Mouse (Mus musculus) midbrain, embryonic 12.5 days (tissue): ENCODE measurements around the gene Gm10392. TPM values are rescaled to one million over a fixed set of nuclear protein-coding genes. Genes with fewer than 3 reads are reported as not detected.
A peak's percentile ranks its signal among the peaks of the same experiment; 100 is the strongest.

Source experiments
- ATAC-seq: fragments of 200-750 bp; cut with Nextera tagmentation; 2 replicates; pipeline ENCODE4 v1.8.0; 2017; ENCODE audit warnings: low read depth, moderate TSS enrichment, moderate library complexity; ENCODE audit not compliant: low FRiP score
- H3K27ac ChIP-seq: fragments of 300-500 bp; sonication (generic); replicated peaks from 2 replicates; pipeline ENCODE4 v1.5.1; 2016; ENCODE audit warnings: mild to moderate bottlenecking
- H3K27me3 ChIP-seq: fragments of 300-500 bp; sonication (generic); 2 replicates; pipeline ENCODE4 v1.6.1; 2016; ENCODE audit warnings: mild to moderate bottlenecking
- H3K36me3 ChIP-seq: fragments of 300-500 bp; sonication (generic); 2 replicates; pipeline ENCODE4 v1.6.1; 2016
- H3K4me1 ChIP-seq: fragments of 300-500 bp; sonication (generic); 2 replicates; pipeline ENCODE4 v1.6.1; 2016
- H3K4me2 ChIP-seq: fragments of 300-500 bp; sonication (generic); replicated peaks from 2 replicates; pipeline ENCODE4 v1.6.1; 2016; ENCODE audit warnings: mild to moderate bottlenecking, moderate library complexity
- H3K4me3 ChIP-seq: fragments of 300-500 bp; sonication (generic); 2 replicates; pipeline ENCODE4 v1.5.1; 2016; ENCODE audit warnings: mild to moderate bottlenecking
- H3K9ac ChIP-seq: fragments of 300-500 bp; sonication (generic); replicated peaks from 2 replicates; pipeline ENCODE4 v1.6.1; 2016; ENCODE audit warnings: mild to moderate bottlenecking, moderate library complexity
- H3K9me3 ChIP-seq: fragments of 300-500 bp; sonication (generic); 2 replicates; pipeline ENCODE4 v1.6.1; 2016; ENCODE audit warnings: mild to moderate bottlenecking
- WGBS: fragments of 180-500 bp; shearing (Covaris S2); methylation state at CpG from one replicate; pipeline ENCODE4 v1.1.7; 2016; 5-methylcytosine and 5-hydroxymethylcytosine counted together
- polyA plus RNA-seq: library from polyadenylated mRNA; unstranded; fragments of >200 nt; fragmentation: Nextera tagmentation; extraction: Ambion mirVana; gene quantifications from 2 replicates; pipeline ENCODE4 v1.2.1, GENCODE M21; 2016

The Gm10392 gene
- polyA plus RNA-seq, 1 experiment from 2014 or later, result not detected

DNA sequence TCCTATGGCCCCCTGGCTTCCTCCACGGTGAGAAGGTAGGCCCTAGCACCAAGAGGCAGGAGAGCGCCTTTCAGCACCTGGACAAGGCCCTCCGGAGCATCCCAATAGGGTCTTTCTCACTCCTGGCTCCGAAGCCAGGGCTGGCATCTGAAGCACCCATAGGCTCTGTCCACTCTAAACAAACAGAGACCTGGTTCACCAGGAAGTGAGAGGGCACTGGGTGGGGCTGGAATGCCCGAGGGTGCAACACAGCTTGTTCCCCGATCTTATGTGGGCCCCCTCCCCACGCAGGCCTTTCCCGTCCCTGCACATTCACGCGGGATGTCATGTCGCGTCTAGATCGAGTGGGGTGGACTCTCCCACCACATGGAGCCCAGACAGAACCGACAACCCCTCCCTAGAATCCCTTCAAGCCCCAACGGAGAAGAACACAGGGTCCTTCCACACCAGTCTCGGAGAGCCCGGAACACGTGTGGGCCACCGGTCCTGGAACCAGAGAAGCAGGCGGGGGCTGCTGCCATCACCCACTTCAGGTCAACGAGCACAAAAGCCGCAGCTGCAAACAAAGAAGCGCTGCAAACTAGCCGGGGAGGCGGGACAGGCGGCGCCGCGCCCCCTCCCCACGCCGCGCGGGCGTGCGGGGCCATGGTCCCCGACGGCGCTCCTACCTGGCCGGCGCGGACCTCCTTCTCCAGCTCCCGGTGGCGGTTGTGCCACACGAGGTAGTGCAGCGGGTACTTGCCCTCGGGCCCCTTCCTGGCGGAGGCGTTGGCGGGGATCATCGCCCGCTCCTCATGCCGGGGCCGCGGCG is 30.0 kb downstream of the Gm10392 start:
- Histone ChIP-seq H3K36me3 (no peaks in the 10 kb centered on the region), H3K27me3 (no peaks in the 10 kb centered on the region), H3K4me1 (peaks cover 74% of the 10 kb centered on the region), H3K27ac (peak overlapping the region; percentile 78), H3K9me3 (no peaks in the 10 kb centered on the region), H3K9ac (peak overlapping the region; percentile 93), H3K4me2 (peak overlapping the region; percentile 80), H3K4me3 (peak overlapping the region; percentile 90)
- ATAC-seq, result no peak
- WGBS, result 2% methylated on average over 55 of the region's 55 CpGs

DNA sequence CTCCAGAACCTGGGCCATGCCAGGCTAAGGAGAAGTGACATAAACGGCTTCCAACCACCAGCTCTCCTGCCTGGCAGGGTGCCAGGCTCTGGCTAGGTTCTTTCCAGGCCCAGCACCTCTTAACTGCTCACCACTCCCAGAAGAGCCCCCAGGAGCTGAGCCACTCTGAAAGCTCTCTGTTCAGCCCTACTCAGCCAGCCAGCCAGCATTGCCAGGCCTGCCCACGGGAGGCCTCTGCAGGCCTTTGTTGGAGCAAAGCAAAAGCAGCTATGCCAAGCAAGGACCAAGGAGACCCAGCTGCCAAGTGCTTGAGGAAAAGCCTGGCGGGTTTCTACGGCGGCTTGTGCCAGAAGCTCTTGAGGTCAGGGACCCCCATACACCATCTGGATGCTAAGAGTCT is 32.2 kb downstream of the Gm10392 start:
- H3K4me2 ChIP-seq, result peak overlapping the region; percentile 80
- H3K4me1 ChIP-seq, result peaks cover 75% of the 10 kb centered on the region
- H3K4me3 ChIP-seq, result peak overlapping the region; percentile 15; the same call in 1 of the 2 replicates
- no peaks in the 10 kb centered on the region for H3K9me3 ChIP-seq
- 0 out of 2 replicates have a peak overlapping the region, but pooled peaks have one; percentile 11 for H3K9ac ChIP-seq
- H3K27ac ChIP-seq, result 0 out of 2 replicates have a peak overlapping the region, but pooled peaks have one; percentile 26
- no peaks in the 10 kb centered on the region for H3K27me3 ChIP-seq
- WGBS, result 61% methylated on average over 5 of the region's 5 CpGs
- no peak for ATAC-seq
- no peaks in the 10 kb centered on the region for H3K36me3 ChIP-seq

DNA sequence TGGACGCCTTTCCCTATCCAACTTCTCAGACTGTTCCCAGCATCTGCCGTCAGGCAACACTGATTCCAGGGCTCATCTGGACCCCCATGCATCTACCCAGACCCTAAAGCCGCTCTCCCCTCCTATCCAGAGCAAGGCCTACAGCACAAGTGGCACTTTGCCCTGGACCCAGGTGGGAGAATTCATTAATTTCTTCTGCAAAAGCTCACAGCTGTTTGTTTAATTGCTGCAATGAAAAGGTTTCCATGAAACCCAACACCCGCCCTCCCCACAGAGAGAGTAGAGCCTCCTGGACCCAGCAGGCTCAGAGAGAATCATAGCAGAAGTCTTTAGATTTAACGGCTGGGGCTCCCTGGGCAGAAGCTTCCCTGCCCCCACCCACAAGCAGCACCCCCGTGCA is 33.8 kb downstream of the Gm10392 start:
- no peak for ATAC-seq
- H3K36me3 ChIP-seq, result no peaks in the 10 kb centered on the region
- no peak overlapping the region; the same call in 1 of the 2 replicates for H3K9ac ChIP-seq
- no peaks in the 10 kb centered on the region for H3K27me3 ChIP-seq
- no peak overlapping the region for H3K4me3 ChIP-seq
- H3K4me1 ChIP-seq, result peaks cover 65% of the 10 kb centered on the region
- 56% methylated on average over 6 of the region's 6 CpGs for WGBS
- no peaks in the 10 kb centered on the region for H3K9me3 ChIP-seq
- H3K27ac ChIP-seq, result 0 out of 2 replicates have a peak overlapping the region, but pooled peaks have one; percentile 7
- no peak overlapping the region for H3K4me2 ChIP-seq

DNA sequence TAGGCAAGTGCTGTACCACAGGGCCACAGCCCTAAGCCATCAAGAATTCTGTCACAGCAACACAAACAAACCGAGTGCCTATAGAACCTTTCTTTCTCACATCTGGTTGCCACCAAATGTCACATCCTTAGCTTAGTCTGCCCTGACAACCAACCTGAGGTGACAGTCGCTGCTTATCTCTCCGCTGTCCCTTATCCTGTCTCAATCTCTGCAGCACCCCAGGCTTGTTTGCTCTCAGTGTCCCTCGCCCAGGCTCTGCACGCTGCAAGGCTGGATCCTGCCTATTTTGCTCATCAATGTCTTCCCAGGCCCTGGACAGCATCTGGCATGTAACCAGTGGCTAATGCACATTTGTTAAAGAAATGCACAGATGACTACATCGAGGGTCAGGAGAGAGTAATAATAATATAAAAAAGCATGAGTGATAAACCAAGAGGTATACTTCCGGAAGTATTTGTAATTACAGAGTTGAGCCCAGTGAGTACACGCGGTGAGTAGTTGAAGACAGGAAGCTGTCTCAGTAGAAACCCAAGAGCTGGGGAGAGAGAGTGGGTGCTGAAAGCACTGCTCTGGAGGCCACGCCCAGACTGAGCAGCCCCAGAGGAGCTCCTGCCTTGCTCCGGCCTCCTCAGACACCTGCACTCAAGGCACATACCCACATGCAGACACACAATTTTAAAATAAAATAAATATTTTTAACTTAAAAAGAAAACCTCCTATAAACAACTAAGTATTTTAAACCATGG is 35.3 kb downstream of the Gm10392 start:
- no peak overlapping the region for H3K4me2 ChIP-seq
- WGBS, result 78% methylated on average over 11 of the region's 11 CpGs
- no peaks in the 10 kb centered on the region for H3K9me3 ChIP-seq
- H3K27ac ChIP-seq, result no peak overlapping the region
- no peaks in the 10 kb centered on the region for H3K36me3 ChIP-seq
- no peak overlapping the region for H3K9ac ChIP-seq
- H3K4me1 ChIP-seq, result peaks cover 59% of the 10 kb centered on the region
- no peaks in the 10 kb centered on the region for H3K27me3 ChIP-seq
- no peak for ATAC-seq
- no peak overlapping the region for H3K4me3 ChIP-seq

DNA sequence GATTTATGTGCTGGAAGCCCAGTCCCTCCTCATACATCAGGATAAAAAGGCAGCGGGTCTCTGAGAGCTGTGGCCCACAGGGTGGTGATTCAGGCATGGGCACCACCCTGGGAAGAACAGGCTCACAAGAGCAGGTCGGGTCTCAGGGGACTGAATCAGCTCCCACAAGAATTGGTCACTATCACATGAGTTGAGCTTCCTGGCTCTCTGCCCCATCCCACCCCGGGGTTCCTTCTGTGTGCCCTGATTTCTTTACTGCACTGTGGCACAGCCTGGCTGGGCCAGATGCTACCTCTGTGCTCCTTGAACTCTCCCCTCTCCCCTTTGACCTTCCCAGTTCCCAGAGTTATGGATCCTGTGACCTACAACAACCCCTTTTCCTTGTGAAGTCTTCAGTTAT is 36.0 kb downstream of the Gm10392 start:
- Histone ChIP-seq H3K27me3 (no peaks in the 10 kb centered on the region), H3K4me1 (peaks cover 52% of the 10 kb centered on the region), H3K27ac (no peak overlapping the region), H3K9me3 (no peaks in the 10 kb centered on the region), H3K36me3 (no peaks in the 10 kb centered on the region), H3K4me2 (no peak overlapping the region), H3K4me3 (no peak overlapping the region), H3K9ac (no peak overlapping the region)
- 76% methylated on average over 3 of the region's 3 CpGs for WGBS
- ATAC-seq, result no peak

DNA sequence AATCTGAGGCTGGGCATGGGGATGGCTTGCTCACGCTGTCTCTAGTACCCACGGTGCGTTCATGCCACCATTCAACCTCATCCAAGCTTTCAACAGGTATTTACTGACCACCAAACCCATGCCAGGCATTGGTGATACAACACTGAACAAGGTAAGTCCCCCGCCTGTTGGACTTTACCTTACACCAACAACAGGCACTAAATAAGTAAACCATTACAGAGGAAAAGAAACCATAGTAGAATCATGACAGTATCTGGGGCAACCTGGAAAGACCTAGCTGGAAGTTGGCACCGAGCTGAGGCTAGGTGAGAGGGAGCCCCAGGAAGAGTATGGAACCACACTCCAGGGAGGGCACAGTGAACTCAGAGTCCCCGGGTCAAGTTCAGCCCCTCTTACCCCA is 42.1 kb downstream of the Gm10392 start:
- Histone ChIP-seq H3K4me1 (peaks cover 6% of the 10 kb centered on the region; the same call in 1 of the 2 replicates), H3K27ac (no peak overlapping the region), H3K9me3 (no peaks in the 10 kb centered on the region), H3K27me3 (no peaks in the 10 kb centered on the region), H3K36me3 (peaks cover 38% of the 10 kb centered on the region), H3K4me2 (no peak overlapping the region), H3K4me3 (no peak overlapping the region), H3K9ac (no peak overlapping the region)
- WGBS, result 92% methylated on average over 6 of the region's 6 CpGs
- no peak for ATAC-seq

DNA sequence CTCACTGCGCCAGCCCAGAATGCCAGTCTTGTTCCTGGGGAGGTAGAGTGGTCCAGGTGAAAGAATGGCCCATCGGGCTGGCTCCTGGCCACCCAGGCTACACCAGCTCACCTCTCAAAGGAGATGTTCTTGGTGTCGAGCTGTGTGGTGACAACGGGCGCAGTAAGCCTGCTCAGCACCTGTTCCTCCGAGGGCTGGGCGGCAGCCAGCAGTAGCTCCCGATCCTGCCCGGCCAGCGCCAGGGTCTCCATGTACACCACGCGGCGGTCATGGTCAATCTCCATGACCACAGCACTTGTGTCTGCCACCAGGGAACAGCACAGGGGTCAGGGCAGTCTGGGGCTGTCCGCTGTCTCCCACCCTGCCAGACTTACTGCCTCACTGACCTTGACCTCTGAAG is 42.8 kb downstream of the Gm10392 start:
- Histone ChIP-seq H3K27me3 (no peaks in the 10 kb centered on the region), H3K4me1 (no peaks in the 10 kb centered on the region), H3K9me3 (no peaks in the 10 kb centered on the region), H3K36me3 (peaks cover 45% of the 10 kb centered on the region), H3K27ac (no peak overlapping the region), H3K9ac (no peak overlapping the region), H3K4me3 (no peak overlapping the region), H3K4me2 (no peak overlapping the region)
- ATAC-seq, result no peak
- WGBS, result 94% methylated on average over 14 of the region's 14 CpGs

DNA sequence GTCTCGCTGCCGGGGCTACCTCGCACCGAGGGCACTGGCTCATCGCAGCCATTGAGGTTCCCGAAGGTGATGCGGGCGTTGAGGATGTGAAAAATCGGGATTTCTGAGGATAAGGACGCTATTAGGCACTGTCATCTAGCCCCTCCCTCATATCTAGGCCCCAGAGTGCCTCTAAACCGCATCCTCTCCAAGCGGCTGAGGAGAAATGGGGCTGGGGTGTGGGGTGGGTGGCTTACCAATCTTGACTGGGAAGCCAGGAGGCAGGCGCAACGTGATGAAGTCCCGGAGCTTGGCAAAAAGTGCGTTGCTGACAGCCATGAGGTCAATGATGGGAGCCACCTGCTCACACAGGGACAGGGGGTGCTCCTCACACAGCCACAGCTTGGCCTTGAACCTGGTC is 46.2 kb downstream of the Gm10392 start:
- Histone ChIP-seq H3K27ac (no peak overlapping the region), H3K9me3 (no peaks in the 10 kb centered on the region), H3K36me3 (peaks cover 59% of the 10 kb centered on the region), H3K27me3 (peaks cover 19% of the 10 kb centered on the region), H3K9ac (no peak overlapping the region), H3K4me1 (peaks cover 1% of the 10 kb centered on the region), H3K4me3 (no peak overlapping the region), H3K4me2 (no peak overlapping the region)
- ATAC-seq, result no peak
- 91% methylated on average over 16 of the region's 16 CpGs for WGBS

DNA sequence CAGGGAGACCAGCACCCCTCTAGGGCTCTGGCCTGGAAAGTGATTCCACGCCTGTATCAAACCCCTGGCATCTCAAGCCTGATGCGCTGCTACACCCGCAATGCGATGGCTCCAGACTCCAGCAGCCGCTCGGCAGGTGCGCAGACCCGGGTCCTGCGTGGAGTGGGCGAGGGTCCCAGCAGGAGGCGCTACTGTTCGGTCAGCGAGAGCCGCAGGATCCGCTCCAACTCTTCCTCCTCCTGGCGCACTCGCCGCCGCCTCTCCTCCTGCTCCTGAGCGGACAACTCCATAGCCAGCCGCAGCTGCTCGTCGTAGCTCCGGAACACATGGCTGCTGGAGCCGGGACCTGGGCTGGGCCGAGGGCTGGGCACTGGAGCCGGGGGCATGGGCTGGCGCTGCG is 47.6 kb downstream of the Gm10392 start:
- Histone ChIP-seq H3K36me3 (peaks cover 57% of the 10 kb centered on the region), H3K27ac (no peak overlapping the region), H3K9ac (no peak overlapping the region), H3K9me3 (no peaks in the 10 kb centered on the region), H3K27me3 (peaks cover 32% of the 10 kb centered on the region), H3K4me3 (no peak overlapping the region), H3K4me2 (no peak overlapping the region), H3K4me1 (peaks cover 10% of the 10 kb centered on the region)
- 77% methylated on average over 29 of the region's 29 CpGs for WGBS
- no peak for ATAC-seq

DNA sequence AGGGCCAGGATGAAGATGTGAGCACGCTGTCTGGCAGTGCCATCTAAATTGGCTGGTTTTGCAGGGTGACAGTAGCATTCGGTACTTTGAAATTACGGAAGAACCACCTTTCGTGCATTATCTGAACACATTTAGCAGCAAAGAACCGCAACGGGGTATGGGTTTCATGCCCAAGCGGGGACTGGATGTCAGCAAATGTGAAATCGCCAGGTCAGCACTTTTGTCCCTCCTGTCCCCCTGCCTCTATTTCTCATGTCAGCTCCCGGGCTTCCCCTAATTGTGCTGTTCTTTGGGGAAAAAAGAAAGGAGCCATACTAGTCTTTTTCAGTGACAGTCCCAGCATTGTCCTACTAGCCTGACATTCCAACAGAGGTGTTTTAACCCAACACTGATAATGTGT is 50.6 kb downstream of the Gm10392 start:
- H3K27me3 ChIP-seq, result peaks cover 62% of the 10 kb centered on the region
- no peak for ATAC-seq
- no peak overlapping the region for H3K4me2 ChIP-seq
- H3K36me3 ChIP-seq, result peaks cover 35% of the 10 kb centered on the region
- 86% methylated on average over 9 of the region's 9 CpGs for WGBS
- no peak overlapping the region for H3K9ac ChIP-seq
- no peak overlapping the region for H3K27ac ChIP-seq
- no peak overlapping the region for H3K4me3 ChIP-seq
- H3K9me3 ChIP-seq, result no peaks in the 10 kb centered on the region
- H3K4me1 ChIP-seq, result peaks cover 10% of the 10 kb centered on the region

DNA sequence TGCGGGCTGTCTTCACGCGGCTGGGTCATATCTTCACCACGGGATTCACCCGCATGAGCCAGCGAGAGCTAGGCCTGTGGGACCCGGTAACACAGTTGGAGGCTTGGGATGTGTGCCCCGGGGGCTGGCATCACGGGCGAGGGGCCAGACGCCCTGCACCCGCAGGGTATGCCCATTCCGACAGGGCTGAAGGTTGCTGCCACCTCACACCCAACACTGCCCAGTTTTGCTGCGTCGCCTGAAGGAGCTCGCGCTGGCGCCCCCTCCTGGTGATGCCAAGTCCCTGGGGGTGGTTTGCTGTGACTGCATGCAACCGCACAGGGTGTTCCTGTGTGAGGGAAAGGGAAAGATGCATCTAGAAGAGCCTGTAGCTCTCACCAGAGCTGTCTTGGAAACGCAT is 51.2 kb downstream of the Gm10392 start:
- 17% methylated on average over 20 of the region's 20 CpGs for WGBS
- Histone ChIP-seq H3K4me2 (peak overlapping the region; percentile 6; the same call in 1 of the 2 replicates), H3K27ac (no peak overlapping the region), H3K27me3 (peaks cover 68% of the 10 kb centered on the region), H3K9ac (no peak overlapping the region), H3K9me3 (no peaks in the 10 kb centered on the region), H3K4me1 (peaks cover 12% of the 10 kb centered on the region), H3K4me3 (no peak overlapping the region), H3K36me3 (peaks cover 29% of the 10 kb centered on the region)
- ATAC-seq, result no peak

DNA sequence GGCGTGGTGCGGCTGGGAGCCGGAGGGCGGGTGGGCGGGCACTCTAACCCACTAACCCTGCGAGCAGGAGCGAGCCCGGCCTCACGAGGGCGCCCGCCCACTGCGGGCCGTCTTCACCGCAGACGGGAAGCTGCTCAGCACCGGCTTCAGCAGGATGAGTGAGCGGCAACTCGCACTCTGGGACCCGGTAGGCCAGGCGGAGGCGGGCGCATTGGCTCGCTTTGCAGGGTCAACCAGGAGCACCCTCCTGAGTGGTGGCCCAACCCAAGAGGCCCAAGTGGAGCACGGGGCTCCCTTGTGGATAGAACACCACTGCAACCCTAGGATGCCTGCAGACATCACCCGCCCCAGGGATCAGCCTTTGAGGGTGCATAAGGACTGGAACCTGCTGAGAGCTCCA is 51.8 kb downstream of the Gm10392 start:
- peaks cover 23% of the 10 kb centered on the region for H3K36me3 ChIP-seq
- peaks cover 18% of the 10 kb centered on the region for H3K4me1 ChIP-seq
- no peak overlapping the region for H3K27ac ChIP-seq
- H3K4me2 ChIP-seq, result no peak overlapping the region
- peaks cover 75% of the 10 kb centered on the region for H3K27me3 ChIP-seq
- 4% methylated on average over 25 of the region's 25 CpGs for WGBS
- H3K4me3 ChIP-seq, result no peak overlapping the region; the same call in 1 of the 2 replicates
- no peak for ATAC-seq
- no peaks in the 10 kb centered on the region for H3K9me3 ChIP-seq
- H3K9ac ChIP-seq, result no peak overlapping the region
